Mouse (Mus musculus): ENCODE results near the gene Ccdc126. TPM values are rescaled to one million over a fixed set of nuclear protein-coding genes. Genes with fewer than 3 reads are reported as not detected.
"Not testable (repeated sequence)": the region's sequence is repeated elsewhere in the genome, so short reads cannot be mapped to it uniquely, and the experiment has no call there.

Gene Ccdc126
- 10 to 100 TPM; 10.7 to 12.0 TPM for total RNA-seq (2021)
- long read RNA-seq, transcript Ccdc126-201 (3 exons, 2,351 nt): major isoform, 34 of 37 reads
- long read RNA-seq, partial matches to known transcripts: 0 of 37 reads
- long read RNA-seq, other reads (novel, unspliced or antisense): 3 of 37 reads

DNA sequence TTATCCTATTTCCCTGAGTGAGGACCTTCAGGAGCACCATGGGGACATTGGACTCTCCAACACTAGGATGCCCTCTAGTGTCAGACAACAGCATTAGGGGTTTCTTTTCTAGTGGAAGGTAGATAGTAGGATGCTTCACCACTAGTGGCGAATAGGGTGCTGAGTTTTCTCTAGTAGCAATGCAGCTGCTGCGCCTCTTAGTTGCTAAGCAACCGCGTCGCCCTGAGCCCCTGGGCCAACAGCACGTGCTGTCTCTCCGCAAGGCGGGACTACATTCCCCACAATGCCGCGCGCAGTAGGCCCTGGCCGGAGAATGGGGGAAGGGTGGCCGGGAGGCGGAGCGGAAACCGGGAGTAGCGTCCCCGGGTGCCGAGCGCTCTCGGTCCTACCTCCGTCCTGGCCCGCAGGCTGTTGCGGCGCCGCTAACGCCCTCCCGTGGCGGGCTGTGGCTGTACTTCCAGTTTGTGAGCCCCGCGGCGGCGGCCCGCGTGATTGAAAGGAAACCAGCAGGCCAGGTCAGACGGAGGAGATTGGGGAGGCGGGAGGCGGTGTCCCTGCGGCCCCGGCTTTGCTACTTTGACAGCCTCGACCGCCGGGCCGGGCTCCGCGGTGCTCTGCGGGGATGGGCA is at the start of gene Ccdc126:
Gene Ccdc126, plus strand, starts transcription at position 309 of the 629 bp plus-strand sequence.
- peak; percentile 98 for DNase-seq (ENCODE audit: low spot score in 2 of 2)

DNA sequence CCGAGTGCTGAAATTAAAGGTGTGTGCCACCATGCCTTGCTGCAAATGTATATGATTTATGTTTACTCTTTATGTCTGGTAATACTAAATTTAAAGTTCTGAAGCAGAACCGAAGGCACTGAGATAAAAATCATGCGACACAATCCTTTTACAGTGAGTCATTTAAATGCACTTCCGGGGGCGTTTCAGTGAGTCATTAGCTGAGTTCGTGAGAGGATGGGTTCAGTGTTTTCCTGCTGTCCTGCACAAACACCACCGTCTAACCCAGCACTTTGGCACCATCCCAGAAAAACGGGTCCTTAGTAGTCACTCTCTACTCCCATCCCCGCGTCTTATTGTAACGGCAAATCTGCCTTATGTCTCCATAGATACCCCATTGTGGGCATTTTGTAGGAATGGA is 49.2 kb upstream of the Ccdc126 start:
- peak in 1 of 2 experiments; percentile 15 for DNase-seq (ENCODE audit: low spot score in 2 of 2)

DNA sequence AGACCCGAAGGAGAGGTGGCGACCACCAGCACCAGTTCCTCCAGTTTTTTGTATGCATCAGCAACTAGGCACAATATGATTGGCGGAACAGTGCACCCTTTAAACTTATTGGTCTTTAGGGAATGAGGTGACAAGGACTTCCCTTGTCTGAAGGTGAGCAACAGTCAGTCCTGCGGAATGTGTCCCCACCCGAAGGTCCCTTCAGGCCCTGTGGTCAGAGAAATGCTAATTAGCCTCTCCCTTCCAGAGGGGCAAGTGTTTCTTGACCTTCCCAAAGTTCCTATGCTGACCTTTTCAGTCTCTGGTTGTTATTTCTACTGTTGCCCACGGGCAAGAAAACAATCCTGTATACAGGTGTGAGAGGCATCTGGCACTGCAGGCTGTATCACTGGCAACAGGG is 47.3 kb upstream of the Ccdc126 start:
- DNase-seq (ENCODE audit: low spot score in 2 of 2): no peak

DNA sequence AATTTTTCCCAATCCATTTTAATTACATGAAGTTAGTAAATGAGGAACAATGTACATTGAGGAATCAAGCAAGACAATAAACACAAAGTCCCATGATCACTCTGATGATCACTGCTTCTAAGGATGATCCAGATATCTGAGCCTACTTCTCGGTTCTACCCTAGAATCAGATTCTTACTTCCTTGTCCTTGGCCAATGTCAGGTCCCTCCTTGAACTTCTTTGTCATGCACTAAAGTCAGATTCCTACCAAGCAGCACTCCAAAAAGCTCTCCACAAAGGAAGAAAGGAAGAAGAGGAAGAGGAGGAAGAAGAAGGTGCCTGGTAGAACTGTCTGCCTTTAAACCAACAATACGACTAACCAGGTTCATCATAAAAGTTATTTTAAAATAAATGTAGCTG is 46.2 kb upstream of the Ccdc126 start:
- DNase-seq (ENCODE audit: low spot score in 2 of 2): no peak

DNA sequence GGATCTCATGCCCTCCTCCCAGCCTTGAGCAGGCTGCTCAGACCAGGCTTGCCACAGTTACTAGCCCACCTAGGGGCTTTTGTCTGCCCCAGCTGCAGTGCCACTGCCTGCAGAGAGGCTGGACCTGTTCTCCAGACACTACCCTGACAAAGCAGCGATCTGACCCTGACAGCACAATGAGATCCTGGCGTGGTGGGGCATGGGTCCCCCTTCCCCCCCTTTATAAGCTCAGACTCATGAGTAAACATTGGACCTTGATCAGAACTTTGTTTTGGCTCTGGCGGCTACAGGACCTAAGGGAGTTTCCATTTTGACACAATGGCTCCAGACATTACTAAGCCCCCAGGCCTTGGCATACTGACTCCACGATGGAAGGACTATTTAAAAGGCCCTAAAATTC is 45.1 kb upstream of the Ccdc126 start:
- no peak for DNase-seq (ENCODE audit: low spot score in 2 of 2)

DNA sequence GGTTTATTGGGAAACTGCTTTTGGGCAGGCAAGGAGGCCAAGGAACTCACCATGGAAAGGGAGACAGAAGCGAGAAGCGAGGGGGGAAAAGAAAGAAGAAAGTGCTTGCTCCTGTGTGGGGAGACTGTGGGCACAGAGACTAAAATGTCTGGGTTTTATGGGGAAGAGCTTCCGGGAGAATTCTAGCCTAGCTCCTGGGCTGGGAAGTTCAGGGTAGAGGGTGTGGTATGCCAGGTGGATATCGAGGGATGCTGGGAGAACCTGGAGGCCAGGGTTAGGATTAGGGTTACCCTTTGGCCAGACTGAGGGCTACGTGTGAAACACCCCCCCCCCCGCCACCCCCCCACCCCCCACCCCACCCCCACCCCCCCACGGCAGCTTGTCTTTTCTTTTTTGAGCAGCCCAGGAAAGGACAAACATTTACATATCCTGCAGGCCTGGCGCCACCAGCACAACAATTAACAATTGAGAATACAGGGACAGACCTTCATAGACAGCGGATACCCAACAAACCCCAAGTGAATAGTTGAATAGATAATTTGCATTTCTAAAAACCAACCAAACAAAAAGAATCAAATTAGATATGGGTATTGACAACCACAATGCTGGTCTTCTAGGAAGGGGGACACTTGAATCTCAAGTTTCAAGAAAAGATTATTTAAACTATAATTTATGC is 44.5 kb upstream of the Ccdc126 start:
- no peak for DNase-seq (ENCODE audit: low spot score in 2 of 2)

DNA sequence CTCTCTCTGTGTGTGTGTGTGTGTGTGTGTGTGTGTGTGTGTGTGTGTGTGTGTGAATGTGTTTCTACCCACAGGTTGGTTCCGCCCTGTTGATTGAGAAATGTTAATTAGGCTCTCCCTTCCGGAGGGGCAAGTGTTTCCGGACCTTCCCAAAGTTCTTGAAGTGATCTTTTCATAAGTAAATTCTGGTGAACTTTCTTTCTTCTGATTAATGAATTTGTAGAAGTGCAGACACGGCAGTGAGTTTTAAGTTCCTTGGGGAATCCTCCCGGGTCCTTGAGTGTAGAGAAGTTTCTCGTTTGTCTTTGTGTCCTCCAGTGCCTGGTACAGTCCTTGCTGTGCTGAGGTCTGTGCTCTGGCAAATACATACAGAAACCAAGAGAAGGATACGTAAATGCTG is 43.8 kb upstream of the Ccdc126 start:
- no peak for DNase-seq (ENCODE audit: low spot score in 2 of 2)

DNA sequence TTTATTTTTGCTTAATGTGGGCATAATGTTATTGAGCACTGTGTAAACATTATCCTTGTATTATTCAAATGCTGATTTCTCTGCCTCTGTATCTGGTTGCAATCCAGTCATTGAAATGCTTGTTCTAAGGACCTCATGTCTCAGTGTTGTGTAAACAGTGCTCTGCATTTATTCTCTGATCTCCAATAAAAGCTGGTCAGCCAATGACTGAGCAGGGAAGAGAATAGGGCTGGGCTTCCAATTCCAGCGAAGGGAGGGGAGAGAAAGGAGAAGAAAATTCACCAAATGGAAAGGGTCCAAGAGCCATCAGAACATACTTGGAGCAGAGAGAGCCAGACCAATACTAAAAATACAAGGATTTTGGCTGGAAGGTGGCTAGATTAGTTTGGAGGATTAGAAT is 38.1 kb upstream of the Ccdc126 start:
- no peak for DNase-seq (ENCODE audit: low spot score in 2 of 2)

DNA sequence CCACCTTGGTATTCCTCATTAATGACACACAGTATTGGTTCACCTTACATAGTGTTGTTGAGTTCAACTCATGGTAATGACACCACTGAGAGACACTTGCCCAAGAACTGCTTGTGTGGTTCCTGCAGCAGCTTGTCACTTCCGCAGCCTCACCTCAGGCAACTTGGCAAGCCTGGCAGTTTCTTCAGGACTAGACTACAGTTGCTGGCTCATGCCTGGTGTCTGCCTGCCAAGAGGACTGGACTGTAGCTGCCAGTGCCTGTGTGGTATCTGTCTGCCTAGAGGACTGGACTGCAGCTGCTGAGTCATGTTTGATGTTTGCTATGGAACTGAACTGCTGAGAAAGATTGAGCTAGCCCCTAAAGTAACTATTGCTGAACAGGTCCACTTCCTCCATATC is 37.0 kb upstream of the Ccdc126 start:
- DNase-seq (ENCODE audit: low spot score in 2 of 2): no peak

DNA sequence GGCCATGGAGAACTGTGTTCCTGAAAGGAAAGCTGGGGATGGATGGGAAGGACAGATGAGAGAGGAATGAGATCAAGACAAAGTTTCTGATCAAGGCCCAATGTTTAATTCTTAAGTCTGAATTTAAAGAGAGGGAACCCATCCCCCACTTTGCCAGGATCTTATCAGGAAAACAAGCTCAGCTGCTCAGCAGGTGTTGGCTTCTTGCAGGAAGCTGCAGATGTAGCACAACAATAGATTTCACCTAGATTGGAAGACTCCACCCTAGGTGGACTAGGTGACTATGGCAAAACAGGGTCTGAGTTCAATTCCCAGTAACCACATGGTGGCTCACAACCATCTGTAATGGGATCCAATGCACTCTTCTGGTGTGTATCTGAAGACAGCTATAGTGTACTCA is 20.8 kb upstream of the Ccdc126 start:
- DNase-seq (ENCODE audit: low spot score in 2 of 2): no peak

DNA sequence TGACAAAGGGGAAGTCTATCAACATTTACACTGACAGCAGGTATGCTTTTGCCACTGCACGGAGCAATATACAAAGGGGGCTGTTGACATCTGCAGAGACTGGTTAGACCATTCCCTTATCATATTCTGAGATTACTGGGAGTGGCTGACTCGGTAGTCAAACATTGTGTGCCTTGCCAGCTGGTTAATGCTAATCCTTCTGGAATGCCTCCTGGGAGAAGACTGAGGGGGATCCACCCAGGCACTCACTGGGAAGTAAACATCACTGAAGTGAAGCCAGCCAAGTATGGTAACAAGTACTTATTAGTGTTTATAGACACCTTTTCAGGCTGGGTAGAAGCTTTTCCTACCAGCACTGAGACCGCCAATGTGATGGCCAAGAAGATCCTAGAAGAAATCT is 4.3 kb upstream of the Ccdc126 start:
- DNase-seq (ENCODE audit: low spot score in 2 of 2): not testable (repeated sequence)

DNA sequence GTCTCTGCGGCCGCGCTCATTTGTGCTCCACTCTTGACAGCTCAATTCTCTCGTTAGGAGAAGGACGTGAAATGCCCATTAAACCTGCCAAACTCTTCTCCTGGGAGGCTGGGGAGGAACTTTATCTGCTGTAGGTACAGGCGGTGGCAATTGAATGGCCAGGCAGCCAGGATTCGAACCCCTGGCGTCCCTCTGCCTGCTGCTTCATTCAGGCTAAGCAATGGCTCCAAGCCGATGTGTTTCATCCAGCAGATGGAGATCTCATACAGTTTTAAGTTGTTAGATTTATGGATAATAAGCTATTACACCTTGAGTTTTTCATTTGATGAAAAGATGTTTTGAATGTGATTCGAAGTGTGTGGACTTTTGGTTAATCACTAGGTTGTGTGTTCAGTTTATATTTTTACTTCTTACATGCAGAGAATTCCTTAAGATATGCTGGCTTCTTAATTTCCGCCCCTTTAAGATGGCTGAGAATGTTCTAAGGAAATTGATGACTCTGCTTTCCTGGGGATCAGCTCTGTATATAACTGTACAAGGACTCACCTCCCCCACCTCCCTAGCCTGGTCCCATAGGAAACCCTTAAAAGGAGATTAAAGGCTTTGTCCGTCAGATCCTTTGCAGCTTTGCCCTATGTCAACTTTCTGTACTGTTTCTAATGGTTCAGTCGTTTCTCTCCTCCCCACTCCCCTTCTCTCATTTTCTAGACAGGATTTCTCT is 681 bp downstream of the Ccdc126 start:
- peak in 1 of 2 experiments; percentile 24 for DNase-seq (ENCODE audit: low spot score in 2 of 2)

DNA sequence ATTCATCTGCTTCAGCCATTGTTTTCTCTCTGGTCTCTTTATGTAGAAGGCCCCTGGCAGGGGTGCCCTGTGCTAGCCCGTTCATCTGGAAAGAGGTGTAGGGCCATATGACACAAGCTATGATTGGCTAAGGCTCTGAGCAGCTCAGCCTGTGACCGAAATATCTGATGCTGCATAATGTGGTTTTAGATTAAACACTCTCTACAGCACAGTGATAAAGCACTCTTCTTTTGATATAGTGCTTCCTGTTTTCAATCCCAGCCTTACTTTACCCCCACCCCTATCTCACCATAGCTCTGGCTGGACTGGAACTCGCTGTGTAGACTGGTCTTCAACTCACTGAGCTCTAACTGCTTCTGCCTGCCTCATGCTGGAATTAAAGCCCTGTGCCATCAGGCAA is 2.3 kb downstream of the Ccdc126 start:
- DNase-seq (ENCODE audit: low spot score in 2 of 2): no peak

DNA sequence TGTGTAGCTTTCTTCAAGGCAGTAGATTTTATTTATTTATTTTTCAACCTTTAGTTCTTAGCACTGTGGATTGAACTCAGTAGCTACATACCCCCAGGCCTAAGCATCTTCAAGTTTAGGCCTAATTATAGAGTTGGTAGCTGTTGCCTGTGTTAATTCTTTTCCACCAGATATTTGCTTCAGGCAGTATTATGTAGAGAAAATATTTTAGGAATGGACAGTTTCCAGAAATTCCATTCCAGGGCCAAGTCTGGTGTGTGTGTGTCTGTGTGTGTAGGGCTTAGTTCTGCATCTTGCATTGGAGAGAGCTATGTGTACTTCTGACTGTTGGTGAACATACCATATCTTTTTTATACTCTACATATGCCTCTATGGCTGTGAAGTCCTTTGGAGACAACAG is 3.0 kb downstream of the Ccdc126 start:
- no peak for DNase-seq (ENCODE audit: low spot score in 2 of 2)

DNA sequence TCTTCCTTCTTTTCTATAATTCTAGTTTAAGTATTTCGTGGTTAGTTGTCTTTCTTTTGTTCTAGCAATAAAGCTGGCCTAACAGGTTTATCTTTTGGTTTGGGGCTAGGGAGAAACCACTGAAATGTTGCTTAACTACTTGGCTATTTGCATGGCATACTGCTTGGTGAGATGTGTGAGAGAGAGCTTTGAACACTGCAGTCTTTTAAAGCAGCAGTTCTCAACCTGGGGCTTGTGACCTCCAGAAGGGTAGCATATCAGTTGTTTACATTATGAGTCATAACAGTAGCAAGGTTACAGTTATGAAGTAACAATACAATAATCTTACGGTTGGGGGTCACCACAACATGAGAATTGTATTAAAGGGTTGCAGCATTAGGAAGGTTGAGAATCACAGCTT is 3.9 kb downstream of the Ccdc126 start:
- no peak for DNase-seq (ENCODE audit: low spot score in 2 of 2)

DNA sequence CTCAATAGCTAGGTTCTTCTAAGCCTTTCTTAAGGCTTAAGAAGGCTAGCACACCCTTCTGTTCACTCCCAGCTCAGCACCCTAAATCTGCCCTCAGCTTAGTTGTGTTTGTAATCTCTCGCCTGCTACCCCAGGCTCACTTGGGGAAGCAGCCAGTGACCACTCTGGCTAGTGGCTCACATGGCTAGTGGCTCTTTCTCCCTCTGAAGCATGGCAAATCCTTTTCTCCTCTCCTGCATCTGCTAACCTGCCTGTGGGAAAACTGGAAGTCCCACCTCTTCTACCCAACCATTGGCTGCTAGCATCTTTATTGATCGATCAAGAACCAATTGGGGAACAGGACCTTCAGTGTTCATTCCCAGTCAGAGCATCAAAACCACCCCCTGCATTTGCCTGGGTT is 5.5 kb downstream of the Ccdc126 start:
- DNase-seq (ENCODE audit: low spot score in 2 of 2): no peak

DNA sequence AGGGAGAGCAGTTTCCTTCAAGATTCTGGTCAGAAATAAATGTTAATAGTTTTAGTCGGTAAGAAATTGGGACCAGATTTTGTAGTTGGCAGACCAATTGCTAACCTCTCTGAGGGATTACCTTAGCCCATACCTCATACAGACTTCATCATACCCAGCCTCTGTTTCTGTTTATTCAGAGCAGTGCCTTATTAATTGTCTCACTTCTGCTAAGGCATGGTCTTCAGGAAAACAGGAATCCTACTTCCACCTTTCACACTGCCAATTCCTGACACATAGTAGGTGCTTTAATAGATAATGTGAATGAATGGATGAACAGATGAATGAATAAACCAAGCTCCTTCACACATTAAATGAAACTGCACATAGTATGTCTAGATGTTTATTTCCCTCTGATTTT is 6.2 kb downstream of the Ccdc126 start:
- DNase-seq (ENCODE audit: low spot score in 2 of 2): no peak

DNA sequence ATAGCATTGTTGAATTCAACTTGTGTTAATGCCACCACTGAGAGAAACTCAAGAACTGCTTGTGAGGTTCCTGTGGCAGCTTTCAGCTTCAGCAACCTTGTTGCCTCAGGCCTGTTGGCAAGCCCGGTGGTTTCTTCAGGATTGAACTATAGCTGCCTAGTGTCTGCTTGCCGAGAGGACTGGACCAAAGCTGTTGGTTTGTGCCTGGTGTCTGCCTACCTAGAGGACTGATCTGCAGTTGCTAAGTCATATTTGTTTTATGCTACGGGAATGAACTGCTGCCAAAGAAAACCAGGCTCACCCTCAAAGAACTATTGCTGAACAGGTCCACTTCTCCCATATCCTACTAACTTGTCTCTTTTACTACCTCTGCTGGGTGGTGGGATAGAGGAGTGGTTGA is 7.8 kb downstream of the Ccdc126 start:
- no peak for DNase-seq (ENCODE audit: low spot score in 2 of 2)

DNA sequence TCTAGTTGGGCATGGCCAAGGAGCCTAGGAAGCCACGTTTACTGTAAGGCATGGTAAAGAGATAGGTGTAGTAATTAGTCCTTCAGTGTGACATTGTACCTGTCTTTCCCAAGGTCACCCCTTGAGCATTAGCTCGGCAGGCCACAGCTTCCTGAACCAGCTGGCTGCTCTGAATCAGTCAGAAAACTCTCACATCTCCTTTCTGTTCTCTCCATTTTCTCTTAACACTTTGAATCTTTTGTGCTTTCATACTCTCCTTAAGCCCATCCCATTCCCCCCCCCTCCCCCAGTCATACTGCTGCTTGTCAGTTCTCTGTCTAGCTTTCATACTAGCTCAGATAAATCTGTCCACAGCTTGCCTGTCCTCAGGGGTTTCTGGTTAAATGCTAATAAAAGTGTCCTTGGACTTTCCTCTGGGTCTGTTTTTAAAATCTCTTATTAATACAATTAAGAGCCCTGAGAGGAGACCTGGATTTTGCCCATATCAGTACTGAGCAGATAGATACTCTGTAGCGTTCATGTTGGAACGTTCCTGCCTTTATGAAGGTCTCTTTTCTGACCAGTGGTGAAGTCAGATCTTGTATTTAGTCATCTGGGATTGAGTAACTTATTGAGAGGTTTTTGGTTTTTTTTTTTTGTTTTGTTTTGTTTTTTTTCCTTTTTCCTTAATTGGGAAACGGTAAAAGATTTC is 12.4 kb downstream of the Ccdc126 start:
- no peak for DNase-seq (ENCODE audit: low spot score in 2 of 2)

DNA sequence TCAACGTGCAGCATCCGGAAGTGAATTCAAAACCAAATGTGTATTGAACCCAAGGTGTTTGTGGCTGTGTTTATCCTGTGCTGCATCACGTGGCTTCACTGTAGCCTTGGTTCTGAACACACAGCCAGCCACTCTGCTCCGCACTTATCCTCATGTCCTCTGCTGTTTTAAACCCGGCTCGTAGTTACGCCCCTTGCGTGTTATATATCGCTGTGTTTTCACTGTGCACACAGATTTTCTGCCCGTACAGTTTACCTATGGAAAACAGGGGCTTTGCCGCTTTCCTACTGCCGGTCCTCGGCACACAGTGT is 12.9 kb downstream of the Ccdc126 start:
- no peak for DNase-seq (ENCODE audit: low spot score in 2 of 2)

DNA sequence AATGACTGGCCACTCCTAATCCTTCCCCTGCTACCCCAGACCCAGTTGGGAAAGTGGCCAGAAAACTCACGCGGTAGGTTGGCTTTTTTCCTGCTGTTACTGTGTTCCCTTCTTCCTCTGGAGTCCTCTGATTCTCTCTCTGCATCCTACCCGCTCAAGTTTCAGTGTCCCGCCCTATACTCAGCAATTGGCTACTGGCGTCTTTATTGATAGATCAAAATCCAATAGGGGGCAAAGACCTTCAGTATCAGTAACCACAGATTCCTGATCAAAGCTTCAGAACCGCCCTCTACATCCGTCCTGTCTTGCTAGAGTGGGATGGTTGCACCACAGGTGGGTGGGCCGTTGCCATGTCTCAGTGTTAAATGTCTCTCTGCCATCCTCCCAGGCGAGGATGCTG is 19.5 kb downstream of the Ccdc126 start:
- no peak for DNase-seq (ENCODE audit: low spot score in 2 of 2)

DNA sequence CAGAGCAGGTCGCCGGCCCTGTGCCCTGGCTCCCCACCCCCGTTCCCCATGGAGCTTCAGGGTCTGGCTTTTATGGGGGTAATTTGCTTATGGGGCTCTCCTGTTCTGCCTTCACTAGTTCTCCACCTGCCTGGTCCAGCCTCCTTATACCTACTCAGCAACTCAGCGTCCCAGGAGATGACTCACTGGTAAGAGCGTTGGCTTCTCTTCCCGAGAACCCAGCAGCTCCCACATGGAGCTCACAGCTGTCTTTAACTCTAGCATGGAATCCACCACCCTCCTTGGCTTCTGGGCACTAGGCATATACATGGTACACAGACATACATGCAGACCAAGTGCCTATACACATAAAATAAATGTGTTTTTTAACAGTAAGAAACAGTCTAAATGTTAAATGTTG is 20.1 kb downstream of the Ccdc126 start:
- DNase-seq (ENCODE audit: low spot score in 2 of 2): no peak

Measured in layer of hippocampus, adult 18-20 months (tissue).